Mouse (Mus musculus) thymus, adult 2 months (tissue): Measurements from ENCODE around the gene Spns2. TPM values are rescaled to one million over a fixed set of nuclear protein-coding genes. Genes with fewer than 3 reads are reported as not detected.

Experiments
- DNase-seq: peaks from one replicate; pipeline ENCODE4 v3.0.0; 2021
- H3K27ac ChIP-seq: fragments of 200-500 bp; 2 replicates; pipeline ENCODE4 v1.5.1; 2012; ENCODE audit warnings: low read length, control low read depth; ENCODE audit not compliant: control insufficient read depth, insufficient read depth
- H3K27me3 ChIP-seq: fragments of 200-500 bp; 2 replicates; pipeline ENCODE4 v1.6.1; 2012; ENCODE audit warnings: mild to moderate bottlenecking, low read length, moderate library complexity, mixed read lengths; ENCODE audit not compliant: control insufficient read depth, insufficient read depth
- H3K36me3 ChIP-seq: fragments of 200-500 bp; 2 replicates; pipeline ENCODE4 v1.6.1; 2012; ENCODE audit warnings: mild to moderate bottlenecking, low read length, moderate library complexity; ENCODE audit not compliant: control insufficient read depth, insufficient read depth
- H3K4me1 ChIP-seq: fragments of 200-500 bp; replicated peaks from 2 replicates; pipeline ENCODE4 v1.6.1; 2012; ENCODE audit warnings: low read length; ENCODE audit not compliant: control insufficient read depth, insufficient read depth
- H3K4me3 ChIP-seq: fragments of 200-500 bp; 2 replicates; pipeline ENCODE4 v1.5.1; 2012; ENCODE audit warnings: mild to moderate bottlenecking, low read length, control low read depth, moderate library complexity; ENCODE audit not compliant: control insufficient read depth, insufficient read depth
- CTCF ChIP-seq: fragments of 200-500 bp; IDR thresholded peaks from 2 replicates; pipeline ENCODE4 v1.5.1; 2012; ENCODE audit warnings: mild to moderate bottlenecking, control low read depth, low read length, moderate library complexity, borderline replicate concordance; ENCODE audit not compliant: control insufficient read depth, poor library complexity, insufficient read depth; ENCODE audit errors: extremely low read depth
- POLR2A ChIP-seq: fragments of 200-500 bp; IDR thresholded peaks from 2 replicates; pipeline ENCODE4 v1.6.1; 2012; ENCODE audit warnings: mild to moderate bottlenecking, low read length, control low read depth, moderate library complexity; ENCODE audit not compliant: control insufficient read depth, poor library complexity, insufficient read depth; ENCODE audit errors: extremely low read depth
- WGBS: fragments of 180-500 bp; shearing (Covaris S2); methylation state at CpG from one replicate; pipeline ENCODE4 v1.1.7; 2018; 5-methylcytosine and 5-hydroxymethylcytosine counted together
- polyA plus RNA-seq: library from polyadenylated mRNA; depleted of rRNA; stranded (reverse); fragments of >200 nt; gene quantifications from 2 replicates; pipeline ENCODE4 v1.2.3, GENCODE M21; 2012

Spns2 gene
- polyA plus RNA-seq, 1 experiment: 10.6 TPM

GRCm38 (mm10) chr11:72477653-72478052 lies 12.1 kb downstream of the Spns2 start:
- Histone ChIP-seq H3K4me1 (no peaks in the 10 kb centered on the region), H3K36me3 (no peaks in the 10 kb centered on the region), H3K27ac (no peak overlapping the region), H3K4me3 (no peak overlapping the region), H3K27me3 (no peaks in the 10 kb centered on the region)
- no peak for TF ChIP-seq CTCF
- no peak for TF ChIP-seq POLR2A
- WGBS: 97% methylated on average over 1 of the region's 1 CpGs
- DNase-seq: no peak

GRCm38 (mm10) chr11:72477182-72477581 lies 12.5 kb downstream of the Spns2 start:
- H3K27me3 ChIP-seq: no peaks in the 10 kb centered on the region
- H3K36me3 ChIP-seq: no peaks in the 10 kb centered on the region
- DNase-seq: no peak
- no peaks in the 10 kb centered on the region for H3K4me1 ChIP-seq
- no peak overlapping the region for H3K4me3 ChIP-seq
- H3K27ac ChIP-seq: no peak overlapping the region
- 77% methylated on average over 5 of the region's 5 CpGs for WGBS
- TF ChIP-seq CTCF (no peak), POLR2A (no peak)

- no peak overlapping the region for H3K4me3 ChIP-seq
- TF ChIP-seq CTCF (no peak), POLR2A (no peak)
- DNase-seq: no peak
- no peaks in the 10 kb centered on the region for H3K4me1 ChIP-seq
- no peaks in the 10 kb centered on the region for H3K36me3 ChIP-seq
- no peak overlapping the region for H3K27ac ChIP-seq
- 74% methylated on average over 7 of the region's 7 CpGs for WGBS
- H3K27me3 ChIP-seq: no peaks in the 10 kb centered on the region
Observed at GRCm38 (mm10) chr11:72476074-72476625, 13.6 kb downstream of the Spns2 start.

- H3K4me1 ChIP-seq: no peaks in the 10 kb centered on the region
- no peak overlapping the region for H3K4me3 ChIP-seq
- no peaks in the 10 kb centered on the region for H3K27me3 ChIP-seq
- H3K36me3 ChIP-seq: no peaks in the 10 kb centered on the region
- H3K27ac ChIP-seq: no peak overlapping the region
- DNase-seq: no peak
- no peak for TF ChIP-seq CTCF
- no peak for TF ChIP-seq POLR2A
- WGBS: 30% methylated on average over 7 of the region's 7 CpGs
Observed at GRCm38 (mm10) chr11:72475408-72475807, 14.3 kb downstream of the Spns2 start.

- TF ChIP-seq POLR2A (no peak), CTCF (no peak)
- DNase-seq: no peak
- no peak overlapping the region for H3K4me3 ChIP-seq
- H3K27me3 ChIP-seq: no peaks in the 10 kb centered on the region
- H3K36me3 ChIP-seq: no peaks in the 10 kb centered on the region
- 80% methylated on average over 3 of the region's 3 CpGs for WGBS
- H3K4me1 ChIP-seq: no peaks in the 10 kb centered on the region
- no peak overlapping the region for H3K27ac ChIP-seq
Observed at GRCm38 (mm10) chr11:72474926-72475325, 14.8 kb downstream of the Spns2 start.

- H3K27ac ChIP-seq: no peak overlapping the region
- no peaks in the 10 kb centered on the region for H3K27me3 ChIP-seq
- no peaks in the 10 kb centered on the region for H3K4me1 ChIP-seq
- TF ChIP-seq CTCF (no peak), POLR2A (no peak)
- DNase-seq: no peak
- over 99% methylated on average over 4 of the region's 4 CpGs for WGBS
- no peaks in the 10 kb centered on the region for H3K36me3 ChIP-seq
- H3K4me3 ChIP-seq: no peak overlapping the region
Observed at GRCm38 (mm10) chr11:72473540-72473939, 16.2 kb downstream of the Spns2 start.

GRCm38 (mm10) chr11:72471381-72471780 lies 18.3 kb downstream of the Spns2 start:
- Histone ChIP-seq H3K27ac (no peak overlapping the region), H3K4me3 (no peak overlapping the region), H3K27me3 (no peaks in the 10 kb centered on the region), H3K4me1 (no peaks in the 10 kb centered on the region), H3K36me3 (no peaks in the 10 kb centered on the region)
- WGBS: 95% methylated on average over 6 of the region's 6 CpGs
- no peak for TF ChIP-seq POLR2A
- no peak for TF ChIP-seq CTCF
- DNase-seq: no peak
